8 mouse cellular contexts compared by ENCODE assay signal in genomic region chr6:72519892-72520663, GRCm38 (mm10). TPM values are rescaled to one million over a fixed set of nuclear protein-coding genes. Genes with fewer than 3 reads are reported as not detected.
A peak's percentile ranks its signal among the peaks of the same experiment; 100 is the strongest.
DNase-seq lines count a peak whose midpoint lies in the region; ATAC-seq and TF ChIP-seq lines count a peak whose summit lies in the region.

No protein-coding gene starts in this region.

- no peaks in the 10 kb centered on the region for H3K27me3 ChIP-seq in forebrain, embryonic 11.5 days (ENCODE audit: control insufficient read depth, insufficient read depth, low read length)
- H3K27me3 ChIP-seq in limb, embryonic 11.5 days (ENCODE audit: control insufficient read depth, insufficient read depth, low read length): no peaks in the 10 kb centered on the region

- H3K9ac ChIP-seq in forebrain, embryonic 11.5 days (ENCODE audit: low read length): peak overlapping the region; percentile 53; the same call in 1 of the 2 replicates
- H3K9ac ChIP-seq in limb, embryonic 11.5 days (ENCODE audit: low read length): peak overlapping the region; percentile 17; the same call in 1 of the 2 replicates

- peak; percentile 82 for ATAC-seq in forebrain, embryonic 11.5 days (replicated peaks; ENCODE audit: low FRiP score)
- 0 out of 2 replicates have a peak, but pooled peaks have one; percentile 42 for ATAC-seq in limb, embryonic 11.5 days (ENCODE audit: insufficient number of reproducible peaks, low FRiP score, low TSS enrichment, low read depth)

- peak overlapping the region; percentile 34; the same call in 1 of the 2 replicates for H3K4me2 ChIP-seq in forebrain, embryonic 11.5 days (ENCODE audit: low read depth, low read length, severe bottlenecking)
- H3K4me2 ChIP-seq in limb, embryonic 11.5 days (ENCODE audit: low read depth, severe bottlenecking): 0 out of 2 replicates have a peak overlapping the region, but pooled peaks have one; percentile 4

- no peaks in the 10 kb centered on the region for H3K36me3 ChIP-seq in forebrain, embryonic 11.5 days (ENCODE audit: control insufficient read depth, insufficient read depth, low read length)
- no peaks in the 10 kb centered on the region for H3K36me3 ChIP-seq in limb, embryonic 11.5 days (ENCODE audit: control insufficient read depth, insufficient read depth, low read length)

- H3K9me3 ChIP-seq in forebrain, embryonic 11.5 days (ENCODE audit: control insufficient read depth, low read length): no peaks in the 10 kb centered on the region
- H3K9me3 ChIP-seq in limb, embryonic 11.5 days (ENCODE audit: control insufficient read depth, low read length): no peaks in the 10 kb centered on the region

- TF ChIP-seq POLR2A in olfactory bulb, adult 2 months (IDR thresholded peaks at IDR 0.05; ENCODE audit: insufficient read depth, low read depth, low read length): no peak

- WGBS in forebrain, embryonic 11.5 days: 6% methylated on average over 10 of the region's 10 CpGs
- 22% methylated on average over 10 of the region's 10 CpGs for WGBS in limb, embryonic 11.5 days
- 12% methylated on average over 10 of the region's 10 CpGs for WGBS in olfactory bulb, adult 2 months

- H3K4me1 ChIP-seq in forebrain, embryonic 11.5 days (replicated peaks; ENCODE audit: control insufficient read depth, insufficient read depth, low read length): peaks cover 8% of the 10 kb centered on the region
- H3K4me1 ChIP-seq in limb, embryonic 11.5 days (ENCODE audit: control insufficient read depth, insufficient read depth, low read length): peaks cover 11% of the 10 kb centered on the region
- H3K4me1 ChIP-seq in olfactory bulb, adult 2 months (ENCODE audit: control insufficient read depth, insufficient read depth, low read length): peaks cover 29% of the 10 kb centered on the region

- TF ChIP-seq CTCF in olfactory bulb, adult 2 months (IDR thresholded peaks at IDR 0.05; ENCODE audit: insufficient read depth, low read depth, low read length): no peak

- intact Hi-C loops in heart, postnatal 36 days (cut with DNase I): no loop called here

- no peak overlapping the region for H3K4me3 ChIP-seq in forebrain, embryonic 11.5 days (ENCODE audit: low read depth, low read length)
- H3K4me3 ChIP-seq in limb, embryonic 11.5 days (ENCODE audit: low read depth, low read length): no peak overlapping the region
- H3K4me3 ChIP-seq in olfactory bulb, adult 2 months (ENCODE audit: insufficient read depth, low read depth, low read length): no peak overlapping the region

- peak; percentile 48 to 65 for DNase-seq in left cerebral cortex, adult 18-20 months (ENCODE audit: low spot score in 2 of 2)
- DNase-seq in left cerebral cortex, adult 11 months (ENCODE audit: low spot score): no peak
- DNase-seq in forebrain, embryonic 11.5 days (ENCODE audit: low spot score): peak; percentile 77
- peak; percentile 55 to 57 for DNase-seq in heart, postnatal 36 days
- peak; percentile 56 for DNase-seq in limb, embryonic 11.5 days (ENCODE audit: low spot score)
- no peak for DNase-seq in thymus, postnatal 0 days (ENCODE audit: low spot score)
- DNase-seq in spleen, postnatal 10 days (ENCODE audit: low spot score in 2 of 2): no peak

- peak overlapping the region; percentile 82 for H3K27ac ChIP-seq in forebrain, embryonic 11.5 days (ENCODE audit: low read depth, low read length)
- no peak overlapping the region for H3K27ac ChIP-seq in limb, embryonic 11.5 days (replicated peaks; ENCODE audit: low read depth, low read length)
- peak overlapping the region; percentile 55 for H3K27ac ChIP-seq in olfactory bulb, adult 2 months (ENCODE audit: insufficient read depth, low read depth, low read length)

RNA-seq across cellular contexts. Expression of gene Sh2d6, which starts 1.4 kb away (rescaled TPM):
- total RNA-seq in left cerebral cortex, adult 18-20 months (2021): under 1 TPM; 0.56 to 0.61 TPM
- polyA plus RNA-seq in forebrain, embryonic 11.5 days (2014; fragmentation: Nextera tagmentation; extraction: Ambion mirVana): 0.36 and 0.51 TPM in 2 replicates
- total RNA-seq in heart, postnatal 36 days (2021): under 1 TPM; 0.33 to 0.35 TPM
- polyA plus RNA-seq in limb, embryonic 11.5 days (2014; fragmentation: Nextera tagmentation; extraction: Ambion mirVana): 0.17 TPM in 1 of 2 replicates, not detected in the other
- not detected in 2 replicates for polyA plus RNA-seq in olfactory bulb, adult 2 months (2012; ENCODE audit: insufficient read depth, insufficient read length, low replicate concordance, missing spikeins)
- polyA plus RNA-seq in thymus, postnatal 0 days (2015; fragmentation: Nextera tagmentation; extraction: Ambion mirVana): 0.14 and 0.23 TPM in 2 replicates

RNA-seq across cellular contexts. Expression of gene Capg, which starts 24.1 kb away (rescaled TPM):
- total RNA-seq in left cerebral cortex, adult 18-20 months (2021): 1 to 10 TPM; 1.8 to 4.2 TPM
- 7.1 and 8.4 TPM in 2 replicates for polyA plus RNA-seq in forebrain, embryonic 11.5 days (2014; fragmentation: Nextera tagmentation; extraction: Ambion mirVana)
- 10 to 100 TPM in 1 of 2 experiments, 1 to 10 TPM in 1; 9.0 to 10.3 TPM for total RNA-seq in heart, postnatal 36 days (2021)
- 24.5 and 26.5 TPM in 2 replicates for polyA plus RNA-seq in limb, embryonic 11.5 days (2014; fragmentation: Nextera tagmentation; extraction: Ambion mirVana)
- polyA plus RNA-seq in olfactory bulb, adult 2 months (2012; ENCODE audit: insufficient read depth, insufficient read length, low replicate concordance, missing spikeins): not detected in 2 replicates
- polyA plus RNA-seq in thymus, postnatal 0 days (2015; fragmentation: Nextera tagmentation; extraction: Ambion mirVana): 62.4 and 63.4 TPM in 2 replicates

Comparison
In these comparisons a context has a peak if more than half of its experiments do, and no peak if none do; other contexts are left out.
1. DNase-seq: peak in left cerebral cortex, adult 18-20 months (2 of 2), forebrain, embryonic 11.5 days (single experiment), heart, postnatal 36 days (2 of 2) and limb, embryonic 11.5 days (single experiment); none in left cerebral cortex, adult 11 months (single experiment), thymus, postnatal 0 days (single experiment) and spleen, postnatal 10 days (0 of 2).